Mouse (Mus musculus) hindbrain, embryonic 11.5 days (tissue): ENCODE results near the gene Actr8. TPM values are rescaled to one million over a fixed set of nuclear protein-coding genes. Genes with fewer than 3 reads are reported as not detected.

Experiments used
- ATAC-seq: fragments of 200-750 bp; cut with Nextera tagmentation; 2 replicates; pipeline ENCODE4 v1.8.0; 2017; ENCODE audit warnings: mild to moderate bottlenecking, moderate TSS enrichment, moderate library complexity; ENCODE audit not compliant: low FRiP score
- DNase-seq: peaks from one replicate; pipeline ENCODE4 v3.0.0-alpha.2; 2015; ENCODE audit warnings: low spot score
- H3K27ac ChIP-seq: fragments of 300-500 bp; sonication (generic); 2 replicates; pipeline ENCODE4 v1.5.1; 2014; ENCODE audit warnings: mild to moderate bottlenecking, low read depth, low read length
- H3K27me3 ChIP-seq: fragments of 300-500 bp; sonication (generic); 2 replicates; pipeline ENCODE4 v1.6.1; 2014; ENCODE audit warnings: mild to moderate bottlenecking, low read length, moderate library complexity, mixed read lengths; ENCODE audit not compliant: control insufficient read depth, insufficient read depth
- H3K36me3 ChIP-seq: fragments of 300-500 bp; sonication (generic); 2 replicates; pipeline ENCODE4 v1.6.1; 2014; ENCODE audit warnings: mild to moderate bottlenecking, low read length, moderate library complexity, mixed read lengths; ENCODE audit not compliant: control insufficient read depth, insufficient read depth
- H3K4me1 ChIP-seq: fragments of 300-500 bp; sonication (generic); replicated peaks from 2 replicates; pipeline ENCODE4 v1.6.1; 2014; ENCODE audit warnings: low read length, mixed read lengths; ENCODE audit not compliant: control insufficient read depth, insufficient read depth
- H3K4me2 ChIP-seq: fragments of 300-500 bp; sonication (generic); replicated peaks from 2 replicates; pipeline ENCODE4 v1.6.1; 2014; ENCODE audit warnings: mild to moderate bottlenecking, low read depth, low read length
- H3K4me3 ChIP-seq: fragments of 300-500 bp; sonication (generic); 2 replicates; pipeline ENCODE4 v1.5.1; 2014; ENCODE audit warnings: low read depth, low read length
- H3K9ac ChIP-seq: fragments of 300-500 bp; sonication (generic); 2 replicates; pipeline ENCODE4 v1.6.1; 2014; ENCODE audit warnings: low read depth, low read length
- H3K9me3 ChIP-seq: fragments of 300-500 bp; sonication (generic); 2 replicates; pipeline ENCODE4 v1.6.1; 2016; ENCODE audit warnings: low read length; ENCODE audit not compliant: control insufficient read depth
- WGBS: fragments of 180-500 bp; shearing (Covaris S2); extraction: QIAGEN DNeasy Blood & Tissue Kit; methylation state at CpG from one replicate; pipeline ENCODE4 v1.1.7; 2014; 5-methylcytosine and 5-hydroxymethylcytosine counted together
- polyA plus RNA-seq: library from polyadenylated mRNA; unstranded; fragments of >200 nt; fragmentation: Nextera tagmentation; extraction: Ambion mirVana; gene quantifications from 2 replicates; pipeline ENCODE4 v1.2.1, GENCODE M21; 2014

The Actr8 gene
- polyA plus RNA-seq, 1 experiment from 2014 or later: 81.8 TPM

- Histone ChIP-seq H3K4me3 (no peak overlapping the region), H3K36me3 (no peaks in the 10 kb centered on the region), H3K4me2 (no peak overlapping the region), H3K9me3 (no peaks in the 10 kb centered on the region), H3K4me1 (no peaks in the 10 kb centered on the region), H3K27me3 (no peaks in the 10 kb centered on the region), H3K9ac (no peak overlapping the region), H3K27ac (no peak overlapping the region)
- no peak for ATAC-seq
- no peak for DNase-seq
- 86% methylated on average over 9 of the region's 9 CpGs for WGBS
Measured at GRCm38 (mm10) chr14:30041836-30042235, 63.7 kb downstream of the Actr8 start.

GRCm38 (mm10) chr14:30043356-30043940 lies 65.3 kb downstream of the Actr8 start:
- DNase-seq: no peak
- Histone ChIP-seq H3K4me2 (no peak overlapping the region), H3K36me3 (no peaks in the 10 kb centered on the region), H3K9ac (no peak overlapping the region), H3K9me3 (no peaks in the 10 kb centered on the region), H3K4me3 (no peak overlapping the region), H3K27me3 (no peaks in the 10 kb centered on the region), H3K4me1 (no peaks in the 10 kb centered on the region), H3K27ac (no peak overlapping the region)
- 90% methylated on average over 7 of the region's 7 CpGs for WGBS
- no peak for ATAC-seq

- Histone ChIP-seq H3K9me3 (no peaks in the 10 kb centered on the region), H3K27me3 (no peaks in the 10 kb centered on the region), H3K4me3 (no peak overlapping the region), H3K27ac (no peak overlapping the region), H3K9ac (no peak overlapping the region), H3K4me1 (no peaks in the 10 kb centered on the region), H3K36me3 (no peaks in the 10 kb centered on the region), H3K4me2 (no peak overlapping the region)
- 88% methylated on average over 10 of the region's 10 CpGs for WGBS
- ATAC-seq (no peak), DNase-seq (no peak)
Measured at GRCm38 (mm10) chr14:30045239-30045638, 67.1 kb downstream of the Actr8 start.

GRCm38 (mm10) chr14:30045704-30046220 lies 67.6 kb downstream of the Actr8 start:
- no peaks in the 10 kb centered on the region for H3K27me3 ChIP-seq
- no peaks in the 10 kb centered on the region for H3K4me1 ChIP-seq
- no peak overlapping the region for H3K27ac ChIP-seq
- no peak overlapping the region for H3K4me3 ChIP-seq
- no peak overlapping the region for H3K4me2 ChIP-seq
- DNase-seq: no peak
- no peaks in the 10 kb centered on the region for H3K9me3 ChIP-seq
- H3K36me3 ChIP-seq: no peaks in the 10 kb centered on the region
- H3K9ac ChIP-seq: no peak overlapping the region
- WGBS: 87% methylated on average over 8 of the region's 8 CpGs
- no peak for ATAC-seq

- Histone ChIP-seq H3K36me3 (no peaks in the 10 kb centered on the region), H3K27ac (no peak overlapping the region), H3K27me3 (no peaks in the 10 kb centered on the region), H3K4me1 (no peaks in the 10 kb centered on the region), H3K4me3 (no peak overlapping the region), H3K4me2 (no peak overlapping the region), H3K9ac (no peak overlapping the region), H3K9me3 (no peaks in the 10 kb centered on the region)
- DNase-seq (no peak), ATAC-seq (no peak)
- WGBS: 94% methylated on average over 4 of the region's 4 CpGs
Measured at GRCm38 (mm10) chr14:30046976-30047375, 68.8 kb downstream of the Actr8 start.

- DNase-seq (no peak), ATAC-seq (no peak)
- Histone ChIP-seq H3K36me3 (no peaks in the 10 kb centered on the region), H3K4me2 (no peak overlapping the region), H3K9me3 (no peaks in the 10 kb centered on the region), H3K27ac (no peak overlapping the region), H3K27me3 (no peaks in the 10 kb centered on the region), H3K9ac (no peak overlapping the region), H3K4me1 (no peaks in the 10 kb centered on the region), H3K4me3 (no peak overlapping the region)
- WGBS: 85% methylated on average over 3 of the region's 3 CpGs
Measured at GRCm38 (mm10) chr14:30048049-30048448, 69.9 kb downstream of the Actr8 start.

- no peak overlapping the region for H3K4me2 ChIP-seq
- no peak overlapping the region for H3K27ac ChIP-seq
- no peak overlapping the region for H3K9ac ChIP-seq
- H3K27me3 ChIP-seq: no peaks in the 10 kb centered on the region
- no peaks in the 10 kb centered on the region for H3K9me3 ChIP-seq
- 91% methylated on average over 8 of the region's 8 CpGs for WGBS
- no peaks in the 10 kb centered on the region for H3K36me3 ChIP-seq
- no peak for DNase-seq
- ATAC-seq: no peak
- H3K4me1 ChIP-seq: no peaks in the 10 kb centered on the region
- H3K4me3 ChIP-seq: no peak overlapping the region
Measured at GRCm38 (mm10) chr14:30050280-30050679, 72.1 kb downstream of the Actr8 start.

GRCm38 (mm10) chr14:30054922-30055321 lies 76.8 kb downstream of the Actr8 start:
- Histone ChIP-seq H3K4me1 (0 out of 2 replicates have a peak, but pooled peaks cover 2% of the 10 kb centered on the region), H3K4me3 (no peak overlapping the region), H3K27me3 (no peaks in the 10 kb centered on the region), H3K36me3 (no peaks in the 10 kb centered on the region), H3K9me3 (no peaks in the 10 kb centered on the region), H3K9ac (no peak overlapping the region), H3K4me2 (no peak overlapping the region), H3K27ac (no peak overlapping the region)
- ATAC-seq (no peak), DNase-seq (no peak)
- WGBS: 86% methylated on average over 7 of the region's 7 CpGs
